ENCODE assay signal across 13 mouse cellular contexts in the genomic region with DNA sequence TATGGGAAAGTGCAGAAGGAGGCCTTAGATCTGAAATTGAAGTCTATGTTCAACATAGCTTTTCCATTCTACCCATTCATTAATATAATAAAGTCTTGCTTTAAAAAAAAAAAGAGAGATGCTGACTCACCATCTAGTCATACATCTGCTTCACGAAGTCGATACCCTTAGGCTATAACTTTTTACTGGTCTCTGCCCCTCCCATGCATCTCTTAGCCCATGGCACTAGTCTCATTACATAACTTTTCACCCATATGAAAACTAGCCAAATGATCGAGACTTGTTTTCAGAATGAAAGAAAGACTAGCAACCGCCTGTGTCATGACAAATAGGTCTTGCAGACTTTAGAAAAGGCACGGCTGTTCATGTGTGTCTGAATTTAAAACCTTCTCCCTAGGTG.
DNase-seq lines count a peak whose midpoint lies in the region.
"Had no signal": no experiment of that assay in that cellular context is flagged by ENCODE, and none has a peak within 500 bp of the region (broad histone marks: within the 10 kb centered on the region; RNA-seq: fewer than 3 reads in every experiment).

No protein-coding gene starts in this region.

- peak; percentile 89 for DNase-seq in 3T3-L1 (ENCODE audit: low read depth, low spot score)
- peak; percentile 73 for DNase-seq in NIH3T3 (ENCODE audit: low read depth)
- DNase-seq in frontal cortex, adult 2 months (ENCODE audit: extremely low spot score in 1 of 2, low spot score in 1 of 2): no peak
- no peak for DNase-seq in adrenal gland, adult 8-10 months
- DNase-seq in right cerebral cortex, postnatal 14 days: no peak
- DNase-seq: adrenal gland, postnatal 10 days; adrenal gland, postnatal 25 days; cerebellum, adult 11 months; cerebellum, adult 2 months; cerebellum, adult 9-10 months; cerebellum, postnatal 10 days; cerebellum, postnatal 25 days; forebrain, postnatal 0 days had no signal

Comparison
In these comparisons a context has a peak if more than half of its experiments do, and no peak if none do; other contexts are left out.
1. DNase-seq: peak in 3T3-L1 (single experiment) and NIH3T3 (single experiment); none in frontal cortex, adult 2 months (0 of 2), adrenal gland, adult 8-10 months (single experiment) and right cerebral cortex, postnatal 14 days (single experiment).